Mouse (Mus musculus) mature B cell (primary cell): Measurements from ENCODE around the gene Ppp2r5e.

ENCODE experiments used
- in situ Hi-C: fragments of 300-500 bp; cut with MboI; formaldehyde crosslinking; loops from 2 replicates; pipeline ENCODE4 v1.14.3; 2019

Ppp2r5e gene

DNA sequence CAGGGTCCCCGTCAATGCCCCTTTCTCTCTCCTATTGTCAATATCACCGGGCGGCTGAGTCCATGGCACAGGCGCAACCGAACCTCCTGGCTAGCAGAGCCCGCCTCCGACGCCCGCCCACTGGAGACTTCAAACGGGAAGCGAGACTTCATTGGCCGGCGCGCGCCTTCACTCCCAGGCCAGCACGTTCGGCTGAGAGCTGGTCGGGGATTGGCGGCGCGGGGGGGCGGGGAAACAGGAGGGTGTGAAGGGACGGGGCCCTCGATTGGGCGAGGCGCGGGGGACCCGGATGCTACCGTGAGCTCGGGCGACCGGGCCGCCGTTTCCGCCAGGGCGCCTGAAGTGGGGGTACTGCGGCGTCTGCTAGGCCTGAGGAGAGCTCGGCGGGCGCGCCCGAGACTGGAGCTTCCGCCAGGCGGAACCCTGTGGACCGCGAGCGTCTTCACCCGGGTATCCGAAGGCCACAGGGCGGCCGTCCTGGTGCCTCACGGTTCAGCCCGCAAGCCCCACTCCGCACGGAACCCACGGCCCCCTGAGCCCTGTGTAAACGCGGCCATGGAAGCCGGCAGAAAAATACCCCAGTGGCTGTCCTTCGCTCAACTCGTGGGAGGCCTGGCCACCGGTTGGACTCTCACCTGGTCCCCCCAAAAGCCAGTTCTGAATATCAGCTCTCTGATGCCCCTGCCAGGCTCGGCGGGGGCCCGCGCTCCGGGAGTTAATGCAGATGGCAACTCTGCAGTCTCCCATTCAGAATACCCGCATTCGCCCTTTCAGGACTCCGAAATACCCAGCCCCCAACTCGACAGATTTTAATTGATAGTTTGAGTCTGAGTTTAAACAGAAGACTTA, at the start of gene Ppp2r5e:
TSS of gene Ppp2r5e (minus strand) at position 92 of the 849 bp plus-strand sequence.
- in situ Hi-C loops, result no loop called here

DNA sequence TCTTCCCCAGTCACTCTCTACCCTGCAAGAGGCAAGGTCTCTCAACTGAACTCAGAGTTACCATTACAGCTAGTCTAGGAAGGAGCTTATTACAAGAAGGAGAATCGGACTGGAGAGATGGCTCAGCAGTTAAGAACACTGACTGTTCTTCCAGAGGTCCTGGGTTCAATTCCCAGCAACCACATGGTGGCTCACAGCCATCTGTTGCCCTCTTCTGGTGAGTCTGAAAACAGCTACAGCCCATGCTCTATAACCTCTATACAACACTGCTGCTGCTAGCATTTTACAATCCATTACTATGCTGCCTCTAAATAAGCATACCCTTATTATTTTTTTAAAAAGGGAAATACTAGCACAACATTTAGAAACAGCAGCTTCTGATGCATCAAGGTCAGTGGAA, 49.7 kb upstream of the Ppp2r5e start:
- in situ Hi-C loops, result no loop called here

GRCm38 (mm10) chr12:75641726-75642125, 45.7 kb upstream of the Ppp2r5e start:
- in situ Hi-C loops, result no loop called here

- in situ Hi-C loops, result no loop called here
Observed at GRCm38 (mm10) chr12:75638345-75638744, 42.3 kb upstream of the Ppp2r5e start.

DNA sequence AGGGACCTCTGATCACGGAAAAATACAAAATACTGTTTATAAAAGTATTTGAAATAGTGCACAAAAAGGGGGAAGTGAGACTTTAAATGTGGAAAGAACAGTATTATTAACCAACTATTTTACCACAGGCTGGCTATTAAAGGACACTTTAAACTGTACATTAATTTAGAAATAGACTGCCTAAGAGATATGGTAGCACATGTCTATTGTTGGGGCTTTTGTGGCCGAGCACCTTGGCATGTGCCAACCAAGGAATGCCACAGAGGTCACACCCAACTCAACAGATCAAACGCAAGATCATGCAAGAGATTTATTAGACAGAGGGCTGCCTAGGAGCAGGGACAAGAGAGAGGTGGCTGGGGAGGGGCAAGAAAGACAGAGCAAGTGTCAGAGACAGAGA, 41.1 kb upstream of the Ppp2r5e start:
- in situ Hi-C loops, result no loop called here

DNA sequence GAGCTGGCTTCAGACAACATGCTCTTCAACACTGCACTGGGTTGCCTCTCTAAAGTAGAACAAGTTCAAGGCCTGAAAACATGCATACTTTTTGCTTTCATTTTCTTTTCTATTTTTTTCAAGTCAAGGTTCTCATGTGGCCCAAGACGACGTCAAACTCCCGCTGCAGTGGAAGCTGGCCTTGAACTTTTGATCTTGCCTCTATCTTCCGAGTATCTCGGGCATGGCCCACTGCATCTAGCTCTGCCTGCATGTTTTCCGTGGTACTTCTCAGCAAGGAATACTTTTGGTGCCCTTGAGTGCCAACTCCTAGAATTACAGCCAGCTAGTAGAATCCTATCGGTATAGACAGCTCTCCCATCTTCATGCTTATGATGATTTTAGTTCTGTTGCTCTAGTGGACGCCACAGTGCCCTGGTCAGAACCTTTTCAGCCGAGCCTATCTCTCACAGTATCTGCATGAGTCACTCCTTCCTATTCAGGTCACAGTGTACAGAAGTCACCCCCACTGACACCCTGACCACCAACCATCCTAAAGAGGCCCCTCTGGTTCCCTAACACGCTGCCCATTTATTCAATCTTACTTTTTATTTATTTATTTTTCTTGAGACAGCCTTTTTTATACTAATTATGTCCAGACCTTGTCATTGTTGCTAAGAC, 39.9 kb upstream of the Ppp2r5e start:
- in situ Hi-C loops, result no loop called here

GRCm38 (mm10) chr12:75629618-75630017, 33.6 kb upstream of the Ppp2r5e start:
- in situ Hi-C loops, result no loop called here

DNA sequence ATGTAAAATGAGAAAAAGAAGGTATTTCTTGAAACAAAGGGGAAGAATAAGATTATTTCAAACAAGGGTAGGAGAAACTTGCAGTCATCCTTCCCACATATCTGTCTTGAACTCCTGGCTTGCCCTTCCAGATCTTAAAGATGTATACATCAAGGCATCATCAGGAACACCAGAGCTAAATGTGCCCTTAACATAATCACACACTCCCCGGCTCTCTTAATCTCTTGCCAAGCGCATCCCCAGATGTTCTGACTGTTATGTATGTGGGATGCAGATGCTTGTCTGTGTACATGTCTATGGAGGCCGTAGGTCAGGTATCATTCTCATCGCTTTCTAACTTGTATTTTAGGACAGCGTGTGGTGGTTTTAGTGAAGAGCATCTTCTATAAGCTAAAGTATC, 27.2 kb upstream of the Ppp2r5e start:
- in situ Hi-C loops, result no loop called here

GRCm38 (mm10) chr12:75622835-75623234, 26.8 kb upstream of the Ppp2r5e start:
- in situ Hi-C loops, result no loop called here

DNA sequence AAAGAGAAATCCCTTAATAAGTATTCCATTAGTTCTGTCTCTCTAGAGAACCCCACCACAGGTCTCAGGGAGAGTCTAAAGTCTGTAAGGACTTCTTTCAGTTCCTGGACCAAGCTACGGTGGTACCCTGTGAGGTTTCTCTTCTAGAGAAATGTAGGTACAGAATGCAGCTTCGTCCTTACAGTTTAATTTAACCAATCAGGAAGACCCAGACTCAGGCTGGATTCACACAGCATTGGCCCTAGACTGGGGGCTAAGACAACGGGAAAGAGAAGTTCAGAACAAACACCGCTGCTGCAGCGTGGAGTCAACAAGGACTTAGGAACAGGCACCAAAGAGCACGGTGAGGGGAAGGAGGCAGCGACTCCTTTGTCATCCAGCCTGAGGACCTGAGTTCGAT, 20.8 kb upstream of the Ppp2r5e start:
- in situ Hi-C loops, result no loop called here

- in situ Hi-C loops, result no loop called here
Observed at GRCm38 (mm10) chr12:75616158-75616791, 20.2 kb upstream of the Ppp2r5e start.

DNA sequence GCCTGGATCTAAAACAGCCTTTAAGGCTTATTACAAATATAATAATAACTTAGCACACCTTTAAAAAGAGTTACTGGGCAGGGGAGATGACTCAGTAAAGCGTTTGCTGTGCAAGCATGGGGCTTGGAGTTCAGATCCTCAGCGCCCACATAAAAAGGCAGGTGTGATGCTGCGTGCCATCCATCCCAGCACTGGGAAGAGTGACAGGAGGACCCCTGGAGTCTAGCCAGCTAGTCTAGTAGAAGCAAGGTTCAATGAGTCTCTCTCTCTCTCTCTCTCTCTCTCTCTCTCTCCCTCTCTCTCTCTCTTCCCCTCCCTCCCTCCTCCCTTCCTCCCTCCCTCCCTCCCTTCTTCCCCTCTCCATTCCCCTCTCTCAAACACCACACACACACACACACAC, 19.5 kb upstream of the Ppp2r5e start:
- in situ Hi-C loops, result no loop called here

DNA sequence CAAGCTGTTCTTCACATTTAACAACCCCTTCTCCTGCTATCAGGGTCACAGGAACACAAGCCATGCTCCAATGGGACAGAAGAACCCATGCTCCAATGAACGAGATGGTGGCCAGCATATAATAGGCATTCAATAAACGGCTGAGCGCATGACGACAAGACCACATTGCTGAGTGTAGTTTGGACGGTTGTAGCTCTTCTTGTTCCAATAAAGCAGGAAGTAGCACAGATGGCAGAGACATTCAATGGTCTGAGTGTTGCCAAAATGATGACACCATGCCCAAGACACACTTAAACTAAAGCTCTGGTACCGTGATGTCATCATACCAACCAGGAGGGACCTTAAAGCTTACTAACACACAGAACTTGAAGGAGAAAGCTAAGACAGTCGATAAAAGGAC, 16.7 kb upstream of the Ppp2r5e start:
- in situ Hi-C loops, result no loop called here

DNA sequence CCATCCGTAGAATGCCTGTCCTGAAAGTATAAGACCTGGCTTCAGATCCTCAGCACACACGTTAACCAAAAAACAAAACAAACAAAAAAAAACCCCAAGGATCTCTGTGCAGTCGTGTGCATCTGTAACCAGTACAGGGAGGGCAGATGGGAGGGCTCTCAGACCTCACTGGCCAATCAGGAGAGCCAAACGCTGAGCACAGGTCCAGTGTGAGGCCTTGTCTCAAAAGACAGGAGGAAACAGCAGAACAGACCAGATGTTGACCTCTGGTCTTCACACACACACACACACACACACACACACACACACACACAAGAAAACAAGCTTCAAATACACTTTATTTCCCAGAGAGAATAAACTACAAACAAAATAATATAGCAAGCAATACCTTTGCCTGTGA, 3.4 kb upstream of the Ppp2r5e start:
- in situ Hi-C loops, result no loop called here

DNA sequence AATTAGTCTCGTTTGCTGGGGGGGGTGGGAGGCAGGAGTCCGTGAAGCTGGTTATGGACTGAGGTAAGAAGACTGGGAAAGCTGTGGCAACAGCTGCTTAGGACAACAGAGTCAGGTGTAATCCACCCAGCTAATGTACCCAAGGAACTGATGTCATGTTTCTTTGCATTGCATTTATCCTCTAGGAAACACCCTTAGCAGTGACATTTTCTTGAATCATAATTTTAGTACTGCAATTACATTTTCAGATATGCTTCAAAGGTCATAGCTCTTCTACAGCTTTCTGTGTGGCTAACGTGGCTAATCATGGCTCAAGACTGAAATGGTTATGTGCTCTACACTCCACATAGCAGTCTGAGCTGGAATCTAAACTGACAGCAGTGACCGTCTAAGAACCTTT, 2.9 kb upstream of the Ppp2r5e start:
- in situ Hi-C loops, result no loop called here

DNA sequence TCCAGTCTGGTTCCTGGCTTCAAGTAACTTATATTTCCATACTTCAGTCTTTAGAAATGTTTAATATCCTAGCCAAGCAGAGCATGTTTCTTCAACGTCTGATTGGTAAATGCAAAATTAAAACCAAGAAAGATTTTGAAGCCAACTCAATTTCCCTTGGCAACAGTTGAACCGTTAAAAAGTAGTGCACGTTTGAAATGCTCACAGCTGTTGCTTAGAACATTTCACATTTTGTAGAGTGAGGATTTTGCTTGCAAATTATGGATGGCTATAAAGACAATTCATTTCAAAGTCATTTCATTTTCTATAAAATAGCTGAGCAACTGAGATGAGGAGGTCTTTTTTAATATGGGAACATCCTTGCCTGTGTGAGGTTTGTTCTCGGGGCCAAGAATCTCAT, 1.7 kb upstream of the Ppp2r5e start:
- in situ Hi-C loops, result no loop called here

- in situ Hi-C loops, result no loop called here
Observed at GRCm38 (mm10) chr12:75595291-75596153, 523 bp downstream of the Ppp2r5e start.

DNA sequence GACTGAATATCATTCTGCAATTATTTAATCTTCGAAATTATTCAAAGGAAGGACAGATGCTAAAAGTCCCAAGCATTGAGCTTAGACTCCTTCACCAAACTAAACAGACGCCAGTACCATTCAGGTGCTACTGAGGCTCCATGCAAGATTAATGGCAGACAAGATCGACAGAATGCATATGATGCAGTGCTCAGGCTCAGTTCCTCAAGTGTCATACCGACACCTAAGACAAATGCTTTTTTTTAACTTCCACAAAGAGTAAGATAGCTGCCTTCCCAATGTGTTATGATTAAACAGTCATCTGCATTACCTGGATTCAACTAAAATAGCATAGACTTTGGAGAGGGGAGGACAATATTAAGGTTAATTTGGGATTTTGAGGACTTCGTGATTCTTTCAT, 1.6 kb downstream of the Ppp2r5e start:
- in situ Hi-C loops, result no loop called here

DNA sequence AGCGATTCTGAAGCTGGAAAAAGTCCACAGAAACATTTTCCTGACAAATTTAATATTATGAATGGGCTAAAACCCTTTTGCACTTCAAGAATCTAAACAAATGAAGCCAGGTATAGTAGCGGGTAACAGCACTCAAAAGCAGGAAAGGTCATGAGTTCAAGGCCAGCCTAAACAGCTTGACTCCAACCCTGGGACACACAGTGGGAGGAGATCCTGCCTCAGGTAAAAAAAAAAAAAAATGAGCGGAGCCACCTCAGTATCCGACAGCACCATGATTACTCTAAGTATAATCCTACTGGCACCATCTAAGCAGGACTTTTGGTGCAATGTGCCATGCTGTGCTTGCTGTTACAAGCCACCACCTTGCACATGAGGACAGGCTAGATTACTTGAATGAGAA, 2.2 kb downstream of the Ppp2r5e start:
- in situ Hi-C loops, result no loop called here

DNA sequence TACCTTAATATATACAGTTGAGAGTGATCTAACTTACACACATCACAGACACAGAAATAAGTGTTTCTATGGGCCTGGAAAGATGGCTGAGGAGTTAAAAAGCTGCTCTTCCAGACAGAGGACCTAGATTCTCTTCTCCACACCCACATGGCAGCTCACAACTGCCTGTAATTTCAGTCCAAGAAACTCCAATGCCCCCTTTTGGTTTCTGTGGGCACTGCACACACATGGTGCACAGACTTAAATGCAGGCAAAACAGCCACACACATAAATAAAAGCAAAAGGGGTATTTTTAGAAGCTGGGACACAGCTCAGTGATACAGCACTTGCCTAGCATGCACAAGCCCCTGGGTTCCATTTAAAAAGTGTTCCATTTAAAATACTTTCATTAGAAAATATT, 8.5 kb downstream of the Ppp2r5e start:
- in situ Hi-C loops, result no loop called here

DNA sequence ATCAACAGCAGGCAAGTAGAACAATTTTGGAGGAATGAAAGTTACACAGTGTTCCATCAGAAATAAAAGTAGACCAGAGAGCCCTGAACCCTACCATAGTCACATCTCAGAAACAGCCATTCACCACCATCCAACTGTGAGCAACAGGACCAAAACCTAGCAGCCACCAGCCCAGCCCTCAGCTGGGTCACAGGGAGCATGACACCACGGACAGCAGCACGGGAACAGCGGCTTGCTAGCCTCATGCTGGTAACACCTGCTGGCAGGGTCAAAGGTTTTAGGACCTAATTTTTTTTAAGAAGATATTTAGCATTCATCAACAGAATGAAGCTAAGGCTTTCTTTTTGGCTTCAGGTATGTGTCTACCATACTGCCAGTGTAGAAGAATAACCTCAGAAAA, 12.3 kb downstream of the Ppp2r5e start:
- in situ Hi-C loops, result no loop called here

- in situ Hi-C loops, result no loop called here
Observed at GRCm38 (mm10) chr12:75579076-75579475, 17.0 kb downstream of the Ppp2r5e start.
